14 mouse cellular contexts compared by ENCODE assay signal in the genomic region with DNA sequence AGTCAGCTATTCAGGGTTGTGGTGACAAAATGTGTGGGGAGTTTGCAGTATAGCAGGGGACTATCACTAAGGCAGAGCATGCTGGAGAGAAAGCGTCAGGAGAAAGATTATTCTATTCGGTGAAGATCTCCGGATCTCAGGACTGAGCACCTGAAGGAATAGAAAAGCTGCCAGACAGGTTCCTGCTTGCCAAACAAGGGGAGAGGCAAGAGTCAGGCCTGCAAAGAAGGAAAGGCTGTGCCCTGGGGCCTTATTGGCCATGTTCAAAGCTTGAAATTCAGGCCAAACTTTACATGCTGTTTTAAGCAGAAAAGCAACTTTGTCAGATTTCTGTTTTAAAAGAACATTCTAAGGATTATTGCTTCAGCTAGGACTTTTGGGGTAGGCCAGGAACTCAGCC.
DNase-seq lines count a peak whose midpoint lies in the region; ATAC-seq and TF ChIP-seq lines count a peak whose summit lies in the region.
"Had no signal": no experiment of that assay in that cellular context is flagged by ENCODE, and none has a peak within 500 bp of the region (broad histone marks: within the 10 kb centered on the region; RNA-seq: fewer than 3 reads in every experiment).

No protein-coding gene starts in this region.

- WGBS in lung, embryonic 14.5 days: 68% methylated on average over 3 of the region's 3 CpGs
- WGBS in limb, embryonic 15.5 days: 58% methylated on average over 3 of the region's 3 CpGs

- ATAC-seq in lung, embryonic 14.5 days (ENCODE audit: insufficient read depth): no peak
- ATAC-seq in limb, embryonic 15.5 days (ENCODE audit: insufficient number of reproducible peaks, low FRiP score, low TSS enrichment, low read depth): no peak

- peaks cover 45% of the 10 kb centered on the region for H3K4me1 ChIP-seq in lung, embryonic 14.5 days (ENCODE audit: insufficient read depth)
- peaks cover 38% of the 10 kb centered on the region for H3K4me1 ChIP-seq in limb, embryonic 15.5 days

- peak; percentile 8 for DNase-seq in cerebellum, postnatal 14 days
- DNase-seq in cerebellum, postnatal 36 days: no peak
- peak; percentile 50 for DNase-seq in lung, embryonic 14.5 days
- DNase-seq in lung, postnatal 14 days: no peak
- DNase-seq in fat pad, adult 2 months (ENCODE audit: extremely low read depth, low read depth, low spot score): peak; percentile 42
- no peak for DNase-seq in natural killer cell, adult 2 months (ENCODE audit: low spot score in 2 of 2)
- no peak for DNase-seq in retina, postnatal 1 day
- DNase-seq: cerebellum, adult 11 months; right cerebral cortex, postnatal 14 days had no signal

- no peaks in the 10 kb centered on the region for H3K27me3 ChIP-seq in lung, embryonic 14.5 days (ENCODE audit: insufficient read depth, low read length)
- 0 out of 2 replicates have a peak, but pooled peaks cover 3% of the 10 kb centered on the region for H3K27me3 ChIP-seq in limb, embryonic 15.5 days
- H3K27me3 ChIP-seq: heart, embryonic 13.5 days had no signal

- TF ChIP-seq CTCF in lung, embryonic 14.5 days (IDR thresholded peaks at IDR 0.05; ENCODE audit: low read depth): no peak

- H3K36me3 ChIP-seq in lung, embryonic 14.5 days (ENCODE audit: insufficient read depth): no peaks in the 10 kb centered on the region
- no peaks in the 10 kb centered on the region for H3K36me3 ChIP-seq in limb, embryonic 15.5 days
- H3K36me3 ChIP-seq: heart, embryonic 13.5 days; hindbrain, embryonic 13.5 days had no signal

- no peaks in the 10 kb centered on the region for H3K9me3 ChIP-seq in lung, embryonic 14.5 days (ENCODE audit: low read depth, low read length)
- H3K9me3 ChIP-seq in limb, embryonic 15.5 days: no peaks in the 10 kb centered on the region
- H3K9me3 ChIP-seq: heart, embryonic 13.5 days; hindbrain, embryonic 13.5 days; megakaryocyte, embryonic 14.5 days had no signal

- H3K4me2 ChIP-seq in lung, embryonic 14.5 days: no peak overlapping the region
- H3K4me2 ChIP-seq in limb, embryonic 15.5 days: no peak overlapping the region
- H3K4me2 ChIP-seq: heart, embryonic 13.5 days; hindbrain, embryonic 13.5 days had no signal

- peak overlapping the region; percentile 78; the same call in 1 of the 2 replicates for H3K27ac ChIP-seq in lung, embryonic 14.5 days (ENCODE audit: low read depth)
- peak overlapping the region; percentile 69 for H3K27ac ChIP-seq in limb, embryonic 15.5 days
- H3K27ac ChIP-seq: hindbrain, embryonic 13.5 days; liver, embryonic 14.5 days had no signal

- no peak overlapping the region for H3K9ac ChIP-seq in lung, embryonic 14.5 days
- H3K9ac ChIP-seq in limb, embryonic 15.5 days: no peak overlapping the region
- H3K9ac ChIP-seq: heart, embryonic 13.5 days; hindbrain, embryonic 13.5 days; liver, embryonic 14.5 days had no signal

- no peak overlapping the region for H3K4me3 ChIP-seq in lung, embryonic 14.5 days (ENCODE audit: low read depth, low read length)
- H3K4me3 ChIP-seq in limb, embryonic 15.5 days: no peak overlapping the region
- H3K4me3 ChIP-seq: heart, embryonic 13.5 days; hindbrain, embryonic 13.5 days; megakaryocyte, embryonic 14.5 days had no signal

Comparison
In these comparisons a context has a peak if more than half of its experiments do, and no peak if none do; other contexts are left out.
1. DNase-seq: peak in cerebellum, postnatal 14 days (2 of 2), lung, embryonic 14.5 days (single experiment) and fat pad, adult 2 months (single experiment); none in cerebellum, postnatal 36 days (0 of 2), lung, postnatal 14 days (single experiment), natural killer cell, adult 2 months (0 of 2) and retina, postnatal 1 day (single experiment).